Mouse (Mus musculus): ENCODE results near the gene Epha1. TPM values are rescaled to one million over a fixed set of nuclear protein-coding genes. Genes with fewer than 3 reads are reported as not detected.

Gene Epha1
- under 1 TPM in 2 of 4 experiments, not detected in 2; 0.07 to 0.10 TPM for total RNA-seq (2022)

GRCm38 (mm10) chr6:42372816-42373547 lies at the start of gene Epha1:
Gene Epha1 (minus strand): TSS chr6:42373268.
- DNase-seq (ENCODE audit: low spot score in 2 of 2) = no peak

GRCm38 (mm10) chr6:42421439-42421838 lies 48.4 kb upstream of the Epha1 start:
- no peak for DNase-seq (ENCODE audit: low spot score in 2 of 2)

- DNase-seq (ENCODE audit: low spot score in 2 of 2) = no peak
Measured at GRCm38 (mm10) chr6:42419443-42419842, 46.4 kb upstream of the Epha1 start.

DNA sequence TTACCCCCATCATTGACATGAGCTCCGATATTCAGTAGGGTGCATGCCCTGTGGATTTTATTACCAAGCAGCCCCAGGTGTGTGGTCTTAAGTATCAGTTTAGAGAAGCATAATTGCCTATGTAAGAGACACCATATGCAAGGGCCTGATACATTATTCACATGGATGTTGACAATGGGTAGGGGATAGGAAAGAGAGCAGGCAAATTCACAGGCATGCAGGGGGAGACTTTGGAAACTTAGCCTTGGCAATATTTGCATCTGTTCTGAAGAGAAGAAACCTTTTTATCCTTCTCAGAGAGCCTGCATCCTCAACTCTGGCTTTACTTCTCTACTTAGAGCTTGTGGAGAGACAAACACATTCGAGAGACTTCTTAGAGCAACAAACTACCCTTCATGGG lies 32.1 kb upstream of the Epha1 start, which contains the start of gene Tas2r135:
TSS of gene Tas2r135 (plus strand) at position 301 of the 400 bp plus-strand sequence.
- no peak for DNase-seq (ENCODE audit: low spot score in 2 of 2)

- DNase-seq (ENCODE audit: low spot score in 2 of 2) = no peak
Measured at GRCm38 (mm10) chr6:42399938-42400337, 26.9 kb upstream of the Epha1 start, which contains the start of gene Tas2r143. Gene Tas2r143 (plus strand): TSS chr6:42400238.

DNA sequence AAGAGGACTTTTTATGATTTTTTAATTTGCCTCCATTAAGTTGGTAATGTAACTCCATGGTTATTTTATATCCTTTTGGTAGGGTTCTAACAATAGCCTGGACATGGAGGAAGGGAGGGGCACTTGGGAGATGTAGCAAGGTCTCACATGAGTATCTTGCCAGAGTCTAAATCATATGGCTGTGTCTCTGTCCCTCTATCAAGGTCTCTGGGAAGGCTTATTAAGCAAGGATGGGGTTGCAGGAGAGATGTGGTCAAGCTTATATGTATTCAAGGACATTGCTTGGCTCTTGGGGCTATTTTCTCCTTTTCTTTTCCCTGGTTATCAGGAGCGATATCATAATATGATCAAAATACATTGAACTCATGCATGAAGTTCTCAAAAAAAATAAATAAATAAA lies 25.9 kb upstream of the Epha1 start:
- DNase-seq (ENCODE audit: low spot score in 2 of 2) = no peak

GRCm38 (mm10) chr6:42398285-42398684 lies 25.2 kb upstream of the Epha1 start:
- no peak for DNase-seq (ENCODE audit: low spot score in 2 of 2)

- no peak for DNase-seq (ENCODE audit: low spot score in 2 of 2)
Measured at GRCm38 (mm10) chr6:42397041-42397657, 24.1 kb upstream of the Epha1 start.

GRCm38 (mm10) chr6:42395960-42396809 lies 23.1 kb upstream of the Epha1 start:
- peak; percentile 84 to 87 for DNase-seq (ENCODE audit: low spot score in 2 of 2)

GRCm38 (mm10) chr6:42391796-42392330 lies 18.8 kb upstream of the Epha1 start:
- DNase-seq (ENCODE audit: low spot score in 2 of 2) = no peak

DNA sequence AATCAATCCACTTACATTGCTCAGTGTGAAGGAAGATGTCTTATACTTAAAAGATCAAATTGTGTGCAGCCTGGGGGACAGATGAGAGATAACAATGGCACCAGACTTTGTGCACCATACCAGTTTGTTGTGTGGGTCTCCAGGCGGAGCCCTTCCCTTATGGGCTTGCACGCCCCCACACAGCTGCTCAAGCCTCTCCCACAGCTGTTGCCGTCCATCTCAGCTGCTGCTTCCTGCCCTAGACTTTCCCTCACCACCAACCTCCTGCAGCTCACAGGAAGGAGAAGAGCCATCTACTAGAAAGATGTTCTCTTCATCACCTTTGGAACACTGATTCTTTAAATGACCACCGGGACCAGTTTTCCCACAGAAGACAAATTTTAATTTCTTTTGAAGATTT lies 12.6 kb upstream of the Epha1 start:
- no peak for DNase-seq (ENCODE audit: low spot score in 2 of 2)

DNA sequence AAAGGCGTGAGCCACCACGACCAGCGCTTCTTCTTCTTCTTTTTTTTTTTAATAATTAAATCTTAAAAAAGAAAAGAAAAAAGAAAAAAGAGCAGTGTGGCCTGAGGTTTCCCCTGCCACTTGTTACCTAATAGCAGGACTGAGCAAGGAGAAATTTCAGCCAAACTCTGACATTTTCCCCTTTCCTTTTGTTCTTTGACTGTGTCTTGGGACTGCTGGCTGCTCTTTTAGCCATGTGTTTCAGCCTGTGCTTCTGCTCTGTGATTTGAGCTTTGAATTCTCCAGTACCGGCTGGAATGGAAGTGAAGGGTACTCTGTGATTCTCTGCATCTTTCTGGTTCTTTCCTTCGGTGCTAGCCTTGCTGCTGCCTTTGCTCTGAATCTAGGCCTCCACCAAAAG lies 10.3 kb upstream of the Epha1 start:
- no peak for DNase-seq (ENCODE audit: low spot score in 2 of 2)

DNA sequence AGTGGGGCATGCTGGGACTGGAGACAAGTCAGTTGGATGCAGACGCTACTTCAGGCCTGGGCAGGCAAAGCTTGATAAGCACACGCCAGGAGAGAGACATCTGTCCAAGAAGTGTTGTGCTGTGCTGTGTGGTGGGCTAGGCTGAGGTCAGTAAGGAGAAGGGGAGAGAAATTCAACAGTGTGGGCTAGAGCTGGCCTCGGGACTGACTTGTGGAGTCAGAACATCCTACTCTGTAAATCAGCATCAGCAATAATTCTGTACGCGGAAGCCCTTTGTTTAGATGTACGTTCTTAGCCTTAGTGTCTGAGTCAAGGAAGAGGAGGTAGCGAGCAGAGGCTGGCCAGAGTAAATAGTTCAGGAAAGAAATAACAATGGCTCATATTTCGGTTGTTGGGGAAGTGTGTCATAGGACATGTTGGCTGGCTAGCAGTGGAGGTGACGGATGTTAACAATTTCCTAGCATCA lies 8.9 kb upstream of the Epha1 start:
- DNase-seq (ENCODE audit: low spot score in 2 of 2) = no peak

DNA sequence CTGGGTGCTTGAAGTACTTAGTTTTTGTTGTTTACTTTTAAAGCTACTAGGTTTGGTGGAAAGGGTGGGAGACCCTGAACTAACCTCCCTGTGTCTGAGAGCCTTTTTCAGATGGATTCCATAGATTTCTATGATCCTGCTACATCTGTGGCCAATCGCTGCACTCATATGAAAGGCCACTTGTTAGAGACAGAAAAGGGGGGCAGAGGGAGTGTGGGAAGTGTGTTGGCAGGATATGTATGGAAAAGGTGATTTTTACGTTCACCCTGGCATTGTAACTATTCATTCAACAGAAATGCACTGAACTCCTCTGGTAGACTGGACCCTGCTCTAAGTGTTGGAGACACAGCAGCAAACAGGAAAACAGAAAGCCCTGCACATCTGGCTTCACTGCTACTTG lies 8.2 kb upstream of the Epha1 start:
- no peak for DNase-seq (ENCODE audit: low spot score in 2 of 2)

DNA sequence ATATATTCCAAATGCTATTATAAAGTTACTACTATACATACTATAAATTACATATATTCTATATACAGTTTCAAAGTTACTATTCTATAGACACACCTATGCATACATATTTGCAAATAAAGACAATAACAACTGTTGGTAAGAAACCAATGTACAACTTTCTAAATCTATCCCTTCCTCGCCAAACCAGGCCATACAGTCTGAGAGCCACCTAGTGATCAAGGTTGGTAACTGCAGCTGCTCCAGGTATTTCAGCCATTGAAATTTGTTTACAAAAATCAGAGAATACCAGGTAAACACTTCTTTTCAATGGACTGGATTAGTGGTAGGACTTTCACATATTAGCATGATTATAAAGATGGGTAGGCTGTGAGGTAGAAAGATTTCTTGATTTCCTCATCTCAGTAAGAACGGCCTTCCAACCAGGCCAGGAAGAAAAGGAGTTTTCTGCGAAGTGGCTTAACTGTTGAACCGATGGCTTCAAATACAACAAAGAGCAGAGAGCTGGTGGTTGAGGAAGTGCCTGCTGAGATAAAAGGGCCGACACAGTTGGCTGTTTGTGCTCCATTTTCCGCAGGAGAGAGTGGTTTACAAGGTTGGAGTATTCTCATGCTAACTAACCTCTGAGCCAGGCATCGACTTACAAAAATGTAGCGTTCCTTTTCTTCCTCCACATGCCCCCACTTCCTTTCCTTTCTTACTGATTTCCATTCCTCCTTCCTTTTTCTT lies 7.5 kb upstream of the Epha1 start:
- no peak for DNase-seq (ENCODE audit: low spot score in 2 of 2)

DNA sequence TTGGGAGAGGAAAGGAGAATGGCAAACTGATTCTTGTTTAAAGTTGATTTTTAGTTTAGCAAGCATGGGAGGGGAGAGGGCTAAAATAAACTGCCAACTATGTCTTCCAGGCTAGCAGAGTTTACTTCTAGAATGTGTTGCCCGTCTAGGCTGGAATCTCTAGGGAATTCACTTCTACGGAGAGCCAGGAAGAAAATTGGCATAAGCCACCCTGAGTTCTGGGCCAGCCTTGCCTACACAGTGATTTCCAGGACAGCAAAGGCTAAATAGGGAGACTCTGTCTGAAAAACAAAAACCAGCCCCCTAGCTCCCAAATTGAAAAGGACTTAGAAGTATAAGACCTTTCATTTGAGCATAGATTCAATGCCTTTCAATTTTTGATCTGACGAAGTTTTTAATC lies 6.5 kb upstream of the Epha1 start:
- DNase-seq (ENCODE audit: low spot score in 2 of 2) = no peak

- DNase-seq (ENCODE audit: low spot score in 2 of 2) = no peak
Measured at GRCm38 (mm10) chr6:42377280-42377679, 4.2 kb upstream of the Epha1 start.

GRCm38 (mm10) chr6:42376504-42377019 lies 3.5 kb upstream of the Epha1 start:
- no peak for DNase-seq (ENCODE audit: low spot score in 2 of 2)

DNA sequence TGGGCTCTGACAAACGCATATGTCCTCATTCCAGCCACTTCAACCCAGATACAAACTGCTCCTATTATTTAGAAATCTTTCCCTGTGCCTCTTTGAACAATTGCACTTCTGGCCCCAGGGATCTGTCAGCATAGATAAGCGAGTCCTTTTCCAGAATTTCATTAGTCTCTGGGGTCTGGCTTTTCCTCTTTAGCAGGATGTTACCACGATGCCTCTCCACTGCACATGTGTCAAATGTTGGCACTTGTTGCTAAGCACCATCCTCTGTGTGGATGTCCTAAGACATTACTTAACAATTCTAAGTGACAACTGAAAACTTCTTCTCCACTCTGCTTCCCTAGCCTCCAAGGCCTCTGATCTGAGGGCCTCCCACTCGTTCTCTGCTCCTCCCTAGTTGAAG lies 2.9 kb upstream of the Epha1 start:
- no peak for DNase-seq (ENCODE audit: low spot score in 2 of 2)

GRCm38 (mm10) chr6:42375131-42375530 lies 2.1 kb upstream of the Epha1 start:
- DNase-seq (ENCODE audit: low spot score in 2 of 2) = no peak

DNA sequence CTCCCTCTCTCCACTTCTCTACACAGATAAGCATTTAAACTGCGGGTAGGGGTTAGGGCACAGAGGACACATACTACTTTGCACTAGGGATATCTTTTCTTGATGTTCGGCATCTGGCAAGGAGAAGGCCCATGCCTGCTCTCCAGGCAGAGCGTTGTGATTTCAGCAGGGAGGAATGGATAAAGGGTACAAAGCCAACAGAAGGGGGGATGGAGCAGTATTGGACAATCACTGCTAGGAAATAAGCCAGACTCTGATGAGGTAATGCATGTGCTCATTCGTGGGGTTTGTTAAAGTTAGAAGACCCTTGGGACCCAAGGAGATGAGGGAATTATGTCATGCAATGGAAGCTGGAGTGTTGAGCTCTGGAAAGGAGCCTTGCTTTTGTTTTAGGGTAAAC lies 1.6 kb upstream of the Epha1 start:
- DNase-seq (ENCODE audit: low spot score in 2 of 2) = no peak

Data from gastrocnemius, adult 8-10 months (tissue).